Mouse (Mus musculus): Measurements from ENCODE around the gene 2610507B11Rik. TPM values are rescaled to one million over a fixed set of nuclear protein-coding genes. Genes with fewer than 3 reads are reported as not detected.

2610507B11Rik gene
- 55.5 TPM for polyA plus RNA-seq (2014; fragmentation: Illumina TruSeq; extraction: RNeasy Lipid Tissue Mini Kit (QIAGEN cat#74804); ENCODE audit: low replicate concordance)

DNA sequence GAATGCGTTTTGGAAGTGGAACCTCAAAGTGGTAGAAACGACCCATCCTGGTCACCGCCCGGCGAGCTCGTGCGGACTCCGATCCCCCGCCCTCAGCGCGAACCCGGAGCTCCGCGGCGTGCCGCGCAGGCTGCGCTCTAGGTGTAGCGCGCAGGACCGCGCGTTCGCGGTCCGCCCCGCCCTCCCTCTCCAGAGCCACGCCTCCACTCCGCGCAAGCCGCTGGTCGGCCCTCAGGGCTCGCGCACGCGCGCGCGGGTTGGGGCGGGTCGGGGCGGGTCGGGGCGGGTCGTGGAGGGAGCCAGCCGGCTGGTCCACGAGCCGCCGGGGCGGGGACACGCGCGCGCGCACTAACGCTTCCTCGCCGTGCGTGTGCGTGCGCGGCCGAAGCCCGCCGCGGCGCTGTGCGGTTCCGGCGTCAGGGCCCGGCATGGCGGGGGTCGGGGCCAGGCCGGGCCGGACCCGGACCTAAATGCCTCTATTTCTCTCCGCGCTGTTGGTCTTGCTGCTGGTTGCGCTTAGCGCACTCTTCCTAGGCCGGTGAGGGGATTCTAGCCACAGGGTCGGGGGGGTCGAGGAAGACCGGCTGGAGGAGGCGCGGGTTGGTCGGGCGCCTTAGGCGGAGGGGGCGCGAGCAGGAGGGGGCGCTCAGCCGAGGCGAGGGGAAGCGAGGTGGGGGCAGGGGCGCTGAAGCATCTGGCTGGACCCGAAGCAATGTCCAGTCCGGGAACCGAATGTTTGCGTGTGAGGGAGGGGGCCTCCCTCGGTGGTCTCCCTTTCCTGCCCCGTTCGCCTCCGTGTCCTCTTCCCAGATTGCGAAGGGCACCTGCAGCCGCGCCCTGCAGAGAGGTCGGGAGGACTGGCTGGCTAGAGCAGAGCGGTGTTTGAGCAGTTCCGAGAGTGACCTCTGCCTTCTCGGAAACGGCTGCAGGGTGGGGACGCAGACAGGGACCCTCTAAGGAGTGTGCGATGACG, at the start of gene 2610507B11Rik:
Gene 2610507B11Rik, plus strand, starts transcription at position 373 of the 973 bp plus-strand sequence.

DNA sequence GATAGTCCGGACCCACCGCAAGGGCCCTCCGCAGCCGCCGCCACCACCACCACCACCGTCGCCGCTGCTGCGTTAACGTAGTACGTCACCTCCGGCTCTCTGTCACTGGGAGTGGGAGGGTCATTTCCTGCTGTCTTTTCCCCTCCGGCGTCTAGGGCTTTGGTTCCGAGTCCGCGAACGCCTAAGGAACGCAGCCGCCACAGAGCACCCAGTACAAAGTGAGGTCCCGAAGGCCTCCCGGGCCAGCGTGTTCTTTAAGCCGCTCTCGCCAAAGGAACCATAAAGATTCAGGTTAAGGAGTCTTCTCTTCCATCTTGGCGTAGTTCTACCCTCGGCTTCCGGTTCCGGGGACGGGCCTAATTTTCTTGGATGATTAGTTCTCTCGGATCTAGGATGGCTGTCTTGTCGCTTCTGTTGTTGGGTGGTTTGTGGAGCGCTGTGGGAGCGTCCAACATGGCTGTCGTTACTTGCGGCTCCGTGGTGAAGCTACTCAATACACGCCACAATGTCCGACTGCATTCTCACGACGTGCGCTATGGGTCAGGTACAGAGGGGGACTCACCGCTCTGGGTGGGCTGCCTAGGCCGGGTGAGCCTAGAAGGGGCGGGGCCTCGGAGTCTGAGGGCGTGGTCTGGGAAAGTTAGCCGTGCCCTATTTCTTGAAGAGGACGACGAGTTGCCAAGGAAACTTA, 15.8 kb upstream of the 2610507B11Rik start, which contains the start of the genes Sdf2 and Supt6:
Gene Sdf2, plus strand, starts transcription at position 120 of the 691 bp plus-strand sequence.
Gene Supt6, minus strand, starts transcription at position 361 of the 691 bp plus-strand sequence.

DNA sequence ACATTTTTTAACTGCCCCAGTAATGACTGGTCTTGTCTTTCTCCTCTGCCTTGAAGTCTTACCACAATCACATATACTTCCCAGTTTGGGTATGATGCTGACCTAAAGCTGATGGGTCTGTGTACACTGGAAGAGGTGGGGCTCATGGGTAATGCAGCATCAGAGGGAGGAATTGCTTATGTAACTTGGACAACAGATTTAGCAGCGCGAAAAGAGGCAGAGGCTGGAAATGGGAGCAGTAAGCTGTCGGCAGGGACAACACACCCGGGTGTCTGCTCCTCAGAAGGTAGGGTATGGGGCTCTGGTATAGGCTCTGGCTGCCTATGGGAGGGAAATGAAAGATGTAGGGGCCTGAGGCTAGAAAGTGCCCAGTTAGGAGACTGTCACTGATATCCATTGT, 29.1 kb downstream of the 2610507B11Rik start, which contains the start of gene BC030499:
Gene BC030499, plus strand, starts transcription at position 188 of the 400 bp plus-strand sequence.

DNA sequence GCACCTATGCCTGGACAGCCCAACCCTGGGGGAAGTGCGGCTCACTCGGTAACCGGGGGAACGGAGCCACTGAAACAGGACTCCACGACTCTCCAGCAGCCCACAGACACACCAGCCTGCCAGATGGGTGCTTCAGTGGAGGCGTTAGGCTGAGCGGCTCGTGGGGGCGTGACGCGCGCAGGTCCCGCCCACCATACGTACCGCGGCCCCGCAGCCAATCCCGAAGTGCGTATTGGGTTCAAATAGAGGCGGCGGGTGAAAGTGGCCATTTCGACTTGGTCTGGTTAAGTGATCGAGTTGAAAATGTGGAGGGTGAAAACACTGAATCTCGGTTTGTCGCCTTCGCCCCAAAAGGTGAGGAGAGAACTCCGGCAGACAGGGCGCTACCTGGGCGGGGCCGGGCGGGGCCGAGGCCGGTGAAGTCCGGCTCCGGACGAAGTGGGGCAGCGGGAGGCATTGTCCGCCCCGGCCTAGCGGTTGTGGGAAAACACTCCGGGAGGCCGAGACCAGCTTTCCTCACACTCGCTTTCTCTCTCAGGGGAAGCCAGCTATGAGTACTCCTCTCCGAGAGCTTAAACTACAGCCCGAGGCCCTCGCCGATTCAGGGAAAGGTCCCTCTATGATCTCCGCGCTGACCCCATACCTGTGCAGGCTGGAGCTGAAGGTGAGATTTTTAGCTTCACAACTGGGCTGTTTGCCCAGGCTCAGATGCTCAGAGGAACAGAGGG, 40.0 kb downstream of the 2610507B11Rik start, which contains the start of gene Spag5:
Gene Spag5, plus strand, starts transcription at position 173 of the 728 bp plus-strand sequence.

DNA sequence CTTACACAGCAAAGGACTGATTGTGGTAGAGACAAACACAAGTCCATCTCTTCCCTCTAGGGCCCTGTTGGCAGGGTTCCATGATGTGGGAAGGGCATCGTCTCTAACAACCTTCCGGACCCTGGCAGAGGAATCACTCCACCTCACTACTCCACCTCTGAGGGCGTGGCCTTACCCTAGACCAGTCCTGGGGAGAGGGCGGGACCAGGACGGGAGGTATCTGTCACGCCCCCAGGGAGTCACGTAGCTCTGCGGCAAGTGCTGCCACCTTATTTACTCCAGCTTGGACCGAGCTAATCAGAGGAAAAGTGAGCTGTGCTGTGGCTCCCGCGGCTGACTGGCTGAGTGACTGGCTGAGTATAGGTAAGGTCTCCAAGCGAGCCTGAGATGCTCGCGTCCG, 61.3 kb downstream of the 2610507B11Rik start, which contains the start of gene Aldoc:
Gene Aldoc, plus strand, starts transcription at position 109 of the 400 bp plus-strand sequence.

DNA sequence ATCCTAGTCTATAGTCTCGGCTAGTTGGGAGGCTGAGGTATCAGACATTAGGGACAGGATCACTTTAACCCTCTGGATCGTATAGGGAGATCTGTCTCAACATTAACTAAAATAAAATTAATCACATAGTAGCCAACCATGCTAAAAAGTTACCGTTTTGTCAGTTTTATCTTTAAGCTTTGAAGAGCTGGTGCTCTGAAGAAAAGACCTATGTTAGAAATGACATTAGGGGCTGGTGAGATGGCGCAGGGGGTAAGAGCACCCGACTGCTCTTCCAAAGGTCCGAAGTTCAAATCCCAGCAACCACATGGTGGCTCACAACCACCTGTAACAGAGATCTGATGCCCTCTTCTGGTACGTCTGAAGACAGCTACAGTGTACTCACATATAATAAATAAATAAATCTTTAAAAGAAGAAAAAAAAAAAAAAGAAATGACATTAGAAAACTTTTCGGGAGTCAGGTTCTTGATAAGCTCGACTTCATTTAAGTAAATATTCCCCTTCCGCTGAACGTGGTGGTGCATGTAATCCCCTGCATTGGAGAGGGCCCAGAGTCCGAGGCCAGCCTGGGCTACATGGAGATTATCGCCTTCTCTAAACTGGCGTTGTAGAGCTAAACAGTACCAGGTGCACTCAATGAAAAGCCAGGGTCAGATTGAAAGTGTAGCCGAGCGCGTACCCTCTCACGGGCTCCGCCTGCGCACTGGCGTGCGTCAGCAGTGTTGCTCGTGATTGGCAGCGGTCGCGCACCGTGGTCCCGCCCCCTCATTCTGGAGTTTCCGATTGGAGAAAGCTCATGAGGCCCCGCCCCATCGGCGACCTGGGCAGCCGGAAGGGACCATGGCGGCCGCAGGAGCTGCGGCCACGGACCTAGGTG, 66.3 kb downstream of the 2610507B11Rik start, which contains the start of gene Pigs:
Gene Pigs, plus strand, starts transcription at position 782 of the 878 bp plus-strand sequence.

Other genes starting within 250 kb of the 2610507B11Rik start
- 1.0 TPM for gene Dhrs13, start 229.5 kb upstream of the 2610507B11Rik start, polyA plus RNA-seq (2014; fragmentation: Illumina TruSeq; extraction: RNeasy Lipid Tissue Mini Kit (QIAGEN cat#74804); ENCODE audit: low replicate concordance)
- 0.37 TPM for gene Flot2, start 223.8 kb upstream of the 2610507B11Rik start, polyA plus RNA-seq (2014; fragmentation: Illumina TruSeq; extraction: RNeasy Lipid Tissue Mini Kit (QIAGEN cat#74804); ENCODE audit: low replicate concordance)
- 2.7 TPM for gene Eral1, start 181.4 kb upstream of the 2610507B11Rik start, polyA plus RNA-seq (2014; fragmentation: Illumina TruSeq; extraction: RNeasy Lipid Tissue Mini Kit (QIAGEN cat#74804); ENCODE audit: low replicate concordance)
- gene Fam222b, start 167.1 kb upstream of the 2610507B11Rik start, polyA plus RNA-seq (2014; fragmentation: Illumina TruSeq; extraction: RNeasy Lipid Tissue Mini Kit (QIAGEN cat#74804); ENCODE audit: low replicate concordance) = 7.3 TPM
- gene Traf4, start 96.2 kb upstream of the 2610507B11Rik start, polyA plus RNA-seq (2014; fragmentation: Illumina TruSeq; extraction: RNeasy Lipid Tissue Mini Kit (QIAGEN cat#74804); ENCODE audit: low replicate concordance) = 1.4 TPM
- gene Nek8, start 85.1 kb upstream of the 2610507B11Rik start, polyA plus RNA-seq (2014; fragmentation: Illumina TruSeq; extraction: RNeasy Lipid Tissue Mini Kit (QIAGEN cat#74804); ENCODE audit: low replicate concordance) = 0.97 TPM
- gene Tlcd1, start 85.0 kb upstream of the 2610507B11Rik start, polyA plus RNA-seq (2014; fragmentation: Illumina TruSeq; extraction: RNeasy Lipid Tissue Mini Kit (QIAGEN cat#74804); ENCODE audit: low replicate concordance) = 5.6 TPM
- gene Rpl23a, start 78.2 kb upstream of the 2610507B11Rik start, polyA plus RNA-seq (2014; fragmentation: Illumina TruSeq; extraction: RNeasy Lipid Tissue Mini Kit (QIAGEN cat#74804); ENCODE audit: low replicate concordance) = 432 TPM
- gene Rab34, start 73.3 kb upstream of the 2610507B11Rik start, polyA plus RNA-seq (2014; fragmentation: Illumina TruSeq; extraction: RNeasy Lipid Tissue Mini Kit (QIAGEN cat#74804); ENCODE audit: low replicate concordance) = 0.93 TPM
- 0.89 TPM for gene Proca1, start 68.4 kb upstream of the 2610507B11Rik start, polyA plus RNA-seq (2014; fragmentation: Illumina TruSeq; extraction: RNeasy Lipid Tissue Mini Kit (QIAGEN cat#74804); ENCODE audit: low replicate concordance)
- gene Sdf2, start 16.0 kb upstream of the 2610507B11Rik start, polyA plus RNA-seq (2014; fragmentation: Illumina TruSeq; extraction: RNeasy Lipid Tissue Mini Kit (QIAGEN cat#74804); ENCODE audit: low replicate concordance) = 15.0 TPM
- 7.2 TPM for gene Supt6, start 15.8 kb upstream of the 2610507B11Rik start, polyA plus RNA-seq (2014; fragmentation: Illumina TruSeq; extraction: RNeasy Lipid Tissue Mini Kit (QIAGEN cat#74804); ENCODE audit: low replicate concordance)
- gene BC030499, start 29.1 kb downstream of the 2610507B11Rik start, polyA plus RNA-seq (2014; fragmentation: Illumina TruSeq; extraction: RNeasy Lipid Tissue Mini Kit (QIAGEN cat#74804); ENCODE audit: low replicate concordance) = 1.5 TPM
- gene Spag5, start 39.8 kb downstream of the 2610507B11Rik start, polyA plus RNA-seq (2014; fragmentation: Illumina TruSeq; extraction: RNeasy Lipid Tissue Mini Kit (QIAGEN cat#74804); ENCODE audit: low replicate concordance) = 8.9 TPM
- gene Aldoc, start 61.2 kb downstream of the 2610507B11Rik start, polyA plus RNA-seq (2014; fragmentation: Illumina TruSeq; extraction: RNeasy Lipid Tissue Mini Kit (QIAGEN cat#74804); ENCODE audit: low replicate concordance) = 3.8 TPM
- gene Pigs, start 66.7 kb downstream of the 2610507B11Rik start, polyA plus RNA-seq (2014; fragmentation: Illumina TruSeq; extraction: RNeasy Lipid Tissue Mini Kit (QIAGEN cat#74804); ENCODE audit: low replicate concordance) = 1.9 TPM
- gene Unc119, start 81.7 kb downstream of the 2610507B11Rik start, polyA plus RNA-seq (2014; fragmentation: Illumina TruSeq; extraction: RNeasy Lipid Tissue Mini Kit (QIAGEN cat#74804); ENCODE audit: low replicate concordance) = not detected
- gene Foxn1, start 124.8 kb downstream of the 2610507B11Rik start, polyA plus RNA-seq (2014; fragmentation: Illumina TruSeq; extraction: RNeasy Lipid Tissue Mini Kit (QIAGEN cat#74804); ENCODE audit: low replicate concordance) = not detected
- gene Slc13a2, start 160.5 kb downstream of the 2610507B11Rik start, polyA plus RNA-seq (2014; fragmentation: Illumina TruSeq; extraction: RNeasy Lipid Tissue Mini Kit (QIAGEN cat#74804); ENCODE audit: low replicate concordance) = 6.7 TPM
- 8.8 TPM for gene Slc46a1, start 203.9 kb downstream of the 2610507B11Rik start, polyA plus RNA-seq (2014; fragmentation: Illumina TruSeq; extraction: RNeasy Lipid Tissue Mini Kit (QIAGEN cat#74804); ENCODE audit: low replicate concordance)
- gene Sarm1, start 236.0 kb downstream of the 2610507B11Rik start, polyA plus RNA-seq (2014; fragmentation: Illumina TruSeq; extraction: RNeasy Lipid Tissue Mini Kit (QIAGEN cat#74804); ENCODE audit: low replicate concordance) = not detected
- not detected for gene Vtn, start 237.3 kb downstream of the 2610507B11Rik start, polyA plus RNA-seq (2014; fragmentation: Illumina TruSeq; extraction: RNeasy Lipid Tissue Mini Kit (QIAGEN cat#74804); ENCODE audit: low replicate concordance)
- not detected for gene Sebox, start 241.7 kb downstream of the 2610507B11Rik start, polyA plus RNA-seq (2014; fragmentation: Illumina TruSeq; extraction: RNeasy Lipid Tissue Mini Kit (QIAGEN cat#74804); ENCODE audit: low replicate concordance)

Measured in small intestine, adult 10 weeks (tissue).